ENCODE assay signal across 27 mouse cellular contexts in genomic region chr12:39785026-39785425, GRCm38 (mm10).
A peak's percentile ranks its signal among the peaks of the same experiment; 100 is the strongest.
DNase-seq lines count a peak whose midpoint lies in the region; ATAC-seq and TF ChIP-seq lines count a peak whose summit lies in the region.
"Had no signal": no experiment of that assay in that cellular context is flagged by ENCODE, and none has a peak within 500 bp of the region (broad histone marks: within the 10 kb centered on the region; RNA-seq: fewer than 3 reads in every experiment).

No protein-coding gene starts in this region.

- H3K9ac ChIP-seq in kidney, embryonic 14.5 days (ENCODE audit: low read depth, low read length), result no peak overlapping the region
- no peak overlapping the region for H3K9ac ChIP-seq in neural tube, embryonic 12.5 days
- H3K9ac ChIP-seq in intestine, postnatal 0 days (ENCODE audit: low read depth, low read length), result no peak overlapping the region
- H3K9ac ChIP-seq in midbrain, embryonic 16.5 days (ENCODE audit: low read depth, low read length), result no peak overlapping the region
- H3K9ac ChIP-seq: embryonic facial prominence, embryonic 12.5 days; heart, embryonic 13.5 days; hindbrain, embryonic 15.5 days; limb, embryonic 13.5 days; liver, embryonic 12.5 days; liver, postnatal 0 days; midbrain, embryonic 12.5 days had no signal

- WGBS in kidney, embryonic 14.5 days, result 47% methylated on average over 3 of the region's 3 CpGs
- WGBS in neural tube, embryonic 12.5 days, result 52% methylated on average over 3 of the region's 3 CpGs
- 44% methylated on average over 3 of the region's 3 CpGs for WGBS in intestine, postnatal 0 days
- WGBS in midbrain, embryonic 16.5 days, result 96% methylated on average over 3 of the region's 3 CpGs

- H3K9me3 ChIP-seq in kidney, embryonic 14.5 days (ENCODE audit: control insufficient read depth, low read length), result no peaks in the 10 kb centered on the region
- no peaks in the 10 kb centered on the region for H3K9me3 ChIP-seq in neural tube, embryonic 12.5 days
- H3K9me3 ChIP-seq in intestine, postnatal 0 days (ENCODE audit: control insufficient read depth), result no peaks in the 10 kb centered on the region
- H3K9me3 ChIP-seq in midbrain, embryonic 16.5 days (replicated peaks; ENCODE audit: control insufficient read depth, low read length, poor library complexity, severe bottlenecking), result no peaks in the 10 kb centered on the region
- H3K9me3 ChIP-seq: embryonic facial prominence, embryonic 12.5 days; heart, embryonic 13.5 days; hindbrain, embryonic 10.5 days; hindbrain, embryonic 15.5 days; limb, embryonic 13.5 days; liver, embryonic 12.5 days; midbrain, embryonic 12.5 days had no signal

- DNase-seq in kidney, postnatal 36 days, result no peak
- DNase-seq in neural tube, embryonic 10.5 days (ENCODE audit: extremely low spot score, low spot score), result no peak
- DNase-seq in retina, embryonic 14.5 days (ENCODE audit: low spot score), result no peak
- DNase-seq: adrenal gland, postnatal 25 days; cerebellum, adult 11-12 months; cerebellum, adult 9-11 months; gastrocnemius, postnatal 36 days; heart, adult 2 months; heart, postnatal 10 days; layer of hippocampus, adult 9-11 months; liver, postnatal 0 days; lung, postnatal 36 days; thymus, adult 2 months; thymus, postnatal 36 days had no signal

- ATAC-seq in kidney, embryonic 14.5 days (ENCODE audit: low FRiP score, low TSS enrichment), result peak; percentile 66; the same call in 1 of the 2 replicates
- ATAC-seq in neural tube, embryonic 12.5 days (ENCODE audit: low FRiP score, low read depth), result peak; percentile 37; the same call in 1 of the 2 replicates
- ATAC-seq in intestine, postnatal 0 days, result peak; percentile 31; the same call in 1 of the 2 replicates
- ATAC-seq in midbrain, embryonic 16.5 days, result no peak
- ATAC-seq: CD4-positive, CD25-positive, alpha-beta regulatory T cell, adult 4 months; forebrain, embryonic 14.5 days; liver, embryonic 12.5 days; liver, postnatal 0 days had no signal

- no peak for TF ChIP-seq CTCF in intestine, postnatal 0 days (IDR thresholded peaks at IDR 0.05; ENCODE audit: low read depth)

- no peak overlapping the region for H3K27ac ChIP-seq in kidney, embryonic 14.5 days (ENCODE audit: low read depth, low read length)
- no peak overlapping the region for H3K27ac ChIP-seq in neural tube, embryonic 12.5 days
- H3K27ac ChIP-seq in intestine, postnatal 0 days (ENCODE audit: low read depth, low read length), result no peak overlapping the region
- no peak overlapping the region for H3K27ac ChIP-seq in midbrain, embryonic 16.5 days (ENCODE audit: low read length)
- H3K27ac ChIP-seq: embryonic facial prominence, embryonic 12.5 days; heart, adult 2 months; heart, embryonic 13.5 days; hindbrain, embryonic 10.5 days; hindbrain, embryonic 15.5 days; limb, embryonic 13.5 days; liver, embryonic 12.5 days; midbrain, embryonic 12.5 days had no signal

- no peak overlapping the region for H3K4me3 ChIP-seq in kidney, embryonic 14.5 days (ENCODE audit: low read length)
- H3K4me3 ChIP-seq in neural tube, embryonic 12.5 days, result no peak overlapping the region
- no peak overlapping the region for H3K4me3 ChIP-seq in intestine, postnatal 0 days (ENCODE audit: low read depth, low read length)
- no peak overlapping the region for H3K4me3 ChIP-seq in midbrain, embryonic 16.5 days (ENCODE audit: low read depth, low read length)
- H3K4me3 ChIP-seq: embryonic facial prominence, embryonic 12.5 days; heart, adult 2 months; heart, embryonic 13.5 days; hindbrain, embryonic 10.5 days; hindbrain, embryonic 15.5 days; limb, embryonic 13.5 days; liver, embryonic 12.5 days; midbrain, embryonic 12.5 days had no signal

- no peaks in the 10 kb centered on the region for H3K4me1 ChIP-seq in kidney, embryonic 14.5 days (ENCODE audit: control insufficient read depth, insufficient read depth, low read length)
- peaks cover 8% of the 10 kb centered on the region; the same call in 1 of the 2 replicates for H3K4me1 ChIP-seq in neural tube, embryonic 12.5 days
- H3K4me1 ChIP-seq in intestine, postnatal 0 days (replicated peaks; ENCODE audit: control insufficient read depth, insufficient read depth, low read length), result no peaks in the 10 kb centered on the region
- no peaks in the 10 kb centered on the region for H3K4me1 ChIP-seq in midbrain, embryonic 16.5 days (ENCODE audit: control insufficient read depth, insufficient read depth, low read length)
- H3K4me1 ChIP-seq: embryonic facial prominence, embryonic 12.5 days; heart, embryonic 13.5 days; hindbrain, embryonic 10.5 days; hindbrain, embryonic 15.5 days; liver, embryonic 12.5 days; midbrain, embryonic 12.5 days had no signal

- H3K36me3 ChIP-seq in kidney, embryonic 14.5 days (ENCODE audit: control insufficient read depth, insufficient read depth, low read length), result no peaks in the 10 kb centered on the region
- H3K36me3 ChIP-seq in neural tube, embryonic 12.5 days, result no peaks in the 10 kb centered on the region
- no peaks in the 10 kb centered on the region for H3K36me3 ChIP-seq in intestine, postnatal 0 days (ENCODE audit: control insufficient read depth, insufficient read depth)
- H3K36me3 ChIP-seq in midbrain, embryonic 16.5 days (ENCODE audit: control insufficient read depth, insufficient read depth, low read length), result no peaks in the 10 kb centered on the region
- H3K36me3 ChIP-seq: embryonic facial prominence, embryonic 12.5 days; heart, embryonic 13.5 days; hindbrain, embryonic 10.5 days; hindbrain, embryonic 15.5 days; limb, embryonic 13.5 days; liver, embryonic 12.5 days; midbrain, embryonic 12.5 days had no signal

- no peaks in the 10 kb centered on the region for H3K27me3 ChIP-seq in kidney, embryonic 14.5 days (ENCODE audit: control insufficient read depth, insufficient read depth, low read length)
- no peaks in the 10 kb centered on the region for H3K27me3 ChIP-seq in neural tube, embryonic 12.5 days (replicated peaks)
- H3K27me3 ChIP-seq in intestine, postnatal 0 days (replicated peaks; ENCODE audit: control insufficient read depth, insufficient read depth, low read length), result no peaks in the 10 kb centered on the region
- H3K27me3 ChIP-seq in midbrain, embryonic 16.5 days (ENCODE audit: control insufficient read depth, insufficient read depth, low read depth, low read length), result no peaks in the 10 kb centered on the region
- H3K27me3 ChIP-seq: embryonic facial prominence, embryonic 12.5 days; heart, embryonic 13.5 days; hindbrain, embryonic 15.5 days; limb, embryonic 13.5 days; liver, embryonic 12.5 days; midbrain, embryonic 12.5 days had no signal

- no peak overlapping the region for H3K4me2 ChIP-seq in kidney, embryonic 14.5 days (replicated peaks; ENCODE audit: low read depth, low read length)
- no peak overlapping the region for H3K4me2 ChIP-seq in neural tube, embryonic 12.5 days (replicated peaks)
- no peak overlapping the region; the same call in 1 of the 2 replicates for H3K4me2 ChIP-seq in intestine, postnatal 0 days (replicated peaks; ENCODE audit: low read depth)
- no peak overlapping the region for H3K4me2 ChIP-seq in midbrain, embryonic 16.5 days (ENCODE audit: low read length)
- H3K4me2 ChIP-seq: embryonic facial prominence, embryonic 12.5 days; heart, embryonic 13.5 days; hindbrain, embryonic 15.5 days; limb, embryonic 13.5 days; liver, embryonic 12.5 days; midbrain, embryonic 12.5 days had no signal
